Mouse (Mus musculus): ENCODE measurements around the gene Nr1i3. TPM values are rescaled to one million over a fixed set of nuclear protein-coding genes. Genes with fewer than 3 reads are reported as not detected.
A peak's percentile ranks its signal among the peaks of the same experiment; 100 is the strongest.

The Nr1i3 gene
- total and polyA plus RNA-seq, 3 experiments = 0.24 to 1.7 TPM; not detected in 1

- H3K9ac ChIP-seq (ENCODE audit: control insufficient read depth, low read depth, low read length, poor library complexity, severe bottlenecking) = no peak overlapping the region
- no peak overlapping the region for H3K4me3 ChIP-seq (ENCODE audit: control insufficient read depth in 1 of 2, insufficient read depth in 1 of 2, low read depth in 2 of 2, low read length in 2 of 2)
- H3K27ac ChIP-seq (ENCODE audit: control insufficient read depth, low read depth, low read length) = no peak overlapping the region
- peaks cover 0 to 4% of the 10 kb centered on the region in 2 experiments; a peak in 2 of 4 replicates for H3K36me3 ChIP-seq (ENCODE audit: control insufficient read depth in 1 of 2, insufficient read depth in 2 of 2, low read length in 2 of 2)
- no peaks in the 10 kb centered on the region for H3K79me2 ChIP-seq (ENCODE audit: control insufficient read depth, insufficient read depth, low read length, poor library complexity)
- H3K4me1 ChIP-seq (ENCODE audit: control insufficient read depth in 1 of 2, insufficient read depth in 2 of 2, low read length in 2 of 2) = peaks cover 0 to 5% of the 10 kb centered on the region in 2 experiments; a peak in 1 of 4 replicates
- TF ChIP-seq NELFE (IDR thresholded peaks at IDR 0.05; ENCODE audit: low read depth, low read length) (no peak), RCOR1 (IDR thresholded peaks at IDR 0.05; ENCODE audit: low read depth, low read length) (peak; percentile 66), USF2 (IDR thresholded peaks at IDR 0.05; ENCODE audit: borderline replicate concordance in 1 of 2, insufficient read depth in 1 of 2, low read depth in 1 of 2, low read length in 2 of 2) (no peak), TBP (IDR thresholded peaks at IDR 0.05; ENCODE audit: low read depth, low read length) (no peak), E2F4 (IDR thresholded peaks at IDR 0.05; ENCODE audit: borderline replicate concordance, low read depth, low read length) (no peak), MYC (IDR thresholded peaks at IDR 0.05; ENCODE audit: low read depth, low read length) (no peak), BHLHE40 (IDR thresholded peaks at IDR 0.05; ENCODE audit: borderline replicate concordance, low read depth, low read length) (peak; percentile 70; the same call in 1 of the 2 replicates)
- DNase-seq (ENCODE audit: low read depth, low spot score) = no peak
- H3K27me3 ChIP-seq (ENCODE audit: control insufficient read depth in 1 of 2, insufficient read depth in 2 of 2, low read length in 2 of 2) = peaks cover 0 to 3% of the 10 kb centered on the region in 2 experiments; a peak in 2 of 4 replicates
- no peaks in the 10 kb centered on the region for H3K9me3 ChIP-seq (replicated peaks; ENCODE audit: insufficient read depth, low read length)
Measured at GRCm38 (mm10) chr1:171193911-171194830, 19.6 kb upstream of the Nr1i3 start.

- Histone ChIP-seq H3K27ac (ENCODE audit: control insufficient read depth, low read depth, low read length) (no peak overlapping the region), H3K9ac (ENCODE audit: control insufficient read depth, low read depth, low read length, poor library complexity, severe bottlenecking) (no peak overlapping the region), H3K9me3 (replicated peaks; ENCODE audit: insufficient read depth, low read length) (no peaks in the 10 kb centered on the region), H3K79me2 (ENCODE audit: control insufficient read depth, insufficient read depth, low read length, poor library complexity) (no peaks in the 10 kb centered on the region), H3K27me3 (ENCODE audit: control insufficient read depth in 1 of 2, insufficient read depth in 2 of 2, low read length in 2 of 2) (peaks cover 0 to 3% of the 10 kb centered on the region in 2 experiments; a peak in 2 of 4 replicates), H3K4me3 (ENCODE audit: control insufficient read depth in 1 of 2, insufficient read depth in 1 of 2, low read depth in 2 of 2, low read length in 2 of 2) (no peak overlapping the region), H3K4me1 (ENCODE audit: control insufficient read depth in 1 of 2, insufficient read depth in 2 of 2, low read length in 2 of 2) (peaks cover 0 to 5% of the 10 kb centered on the region in 2 experiments; a peak in 1 of 4 replicates), H3K36me3 (ENCODE audit: control insufficient read depth in 1 of 2, insufficient read depth in 2 of 2, low read length in 2 of 2) (peaks cover 0 to 4% of the 10 kb centered on the region in 2 experiments; a peak in 2 of 4 replicates)
- no peak for DNase-seq (ENCODE audit: low read depth, low spot score)
- TF ChIP-seq NELFE (IDR thresholded peaks at IDR 0.05; ENCODE audit: low read depth, low read length) (no peak), POLR2A (IDR thresholded peaks at IDR 0.05; ENCODE audit: control insufficient read depth in 1 of 2, insufficient read depth in 1 of 2, low read depth in 1 of 2, low read length in 2 of 2, poor library complexity in 1 of 2) (no peak), GABPA (IDR thresholded peaks at IDR 0.05; ENCODE audit: low read depth, low read length) (no peak), POLR2AphosphoS2 (IDR thresholded peaks at IDR 0.05; ENCODE audit: low read length) (no peak), SMC3 (IDR thresholded peaks at IDR 0.05; ENCODE audit: low read depth, low read length) (no peak), CTCF (IDR thresholded peaks at IDR 0.05 in 2 of 3, conservative IDR thresholded peaks at IDR 0.05 in 1 of 3; ENCODE audit: control insufficient read depth in 1 of 3, insufficient read depth in 1 of 3, low read depth in 2 of 3, low read length in 3 of 3, poor library complexity in 1 of 3, severe bottlenecking in 1 of 3) (no peak), EP300 (IDR thresholded peaks at IDR 0.05; ENCODE audit: low read depth in 1 of 2, low read length in 2 of 2) (no peak), MAX (IDR thresholded peaks at IDR 0.05; ENCODE audit: low read length) (no peak), GATA1 (IDR thresholded peaks at IDR 0.05; ENCODE audit: low read depth, low read length) (no peak), TBP (IDR thresholded peaks at IDR 0.05; ENCODE audit: low read depth, low read length) (no peak), ZNF384 (IDR thresholded peaks at IDR 0.05; ENCODE audit: low read depth, low read length) (no peak), USF1 (IDR thresholded peaks at IDR 0.05; ENCODE audit: low read depth, low read length) (no peak), SIN3A (IDR thresholded peaks at IDR 0.05; ENCODE audit: low read length) (no peak), MXI1 (IDR thresholded peaks at IDR 0.05; ENCODE audit: low read depth, low read length) (no peak), RCOR1 (IDR thresholded peaks at IDR 0.05; ENCODE audit: low read depth, low read length) (no peak), MAZ (IDR thresholded peaks at IDR 0.05; ENCODE audit: low read depth, low read length) (no peak), BHLHE40 (IDR thresholded peaks at IDR 0.05; ENCODE audit: borderline replicate concordance, low read depth, low read length) (no peak), USF2 (IDR thresholded peaks at IDR 0.05; ENCODE audit: borderline replicate concordance in 1 of 2, insufficient read depth in 1 of 2, low read depth in 1 of 2, low read length in 2 of 2) (no peak)
Measured at GRCm38 (mm10) chr1:171195046-171195822, 18.5 kb upstream of the Nr1i3 start.

All from MEL (cell line).